In the genomic region with DNA sequence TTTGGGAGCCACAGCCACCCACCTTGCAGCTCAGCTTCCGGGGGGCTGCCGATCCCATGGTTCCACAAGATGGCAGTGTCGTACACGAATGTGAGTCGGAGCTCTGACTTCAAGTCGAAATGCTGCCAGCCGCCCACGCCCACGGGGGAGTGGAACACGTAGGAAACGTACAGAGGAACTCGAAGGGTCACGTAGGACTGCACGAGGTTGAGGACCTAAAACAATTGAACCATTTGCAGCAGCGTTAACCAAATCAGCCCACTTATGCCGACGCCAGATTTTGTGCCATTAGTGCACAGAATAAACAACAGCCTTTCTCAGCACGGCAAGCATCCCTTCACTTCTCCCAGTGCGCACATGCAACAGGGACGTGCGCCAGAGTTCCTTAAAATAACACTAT, we compare ENCODE assay signal across 8 mouse cellular contexts. TPM values are rescaled to one million over a fixed set of nuclear protein-coding genes. Genes with fewer than 3 reads are reported as not detected.
DNase-seq lines count a peak whose midpoint lies in the region; ATAC-seq and TF ChIP-seq lines count a peak whose summit lies in the region.

No protein-coding gene starts in this region.

- TF ChIP-seq CTCF in intestine, postnatal 0 days (IDR thresholded peaks at IDR 0.05; ENCODE audit: low read depth) = peak; percentile 83
- peak; percentile 51; the same call in 1 of the 2 replicates for TF ChIP-seq CTCF in small intestine, adult 2 months (IDR thresholded peaks at IDR 0.05; ENCODE audit: extremely low read depth, insufficient read length, insufficient replicate concordance, low read depth, low read length)

- H3K27me3 ChIP-seq in intestine, postnatal 0 days (replicated peaks; ENCODE audit: control insufficient read depth, insufficient read depth, low read length) = no peaks in the 10 kb centered on the region
- no peaks in the 10 kb centered on the region for H3K27me3 ChIP-seq in midbrain, embryonic 11.5 days (ENCODE audit: control insufficient read depth, insufficient read depth, low read length)
- H3K27me3 ChIP-seq in small intestine, adult 2 months (ENCODE audit: control insufficient read depth, insufficient read depth, low read length) = no peaks in the 10 kb centered on the region

- DNase-seq in adrenal gland, postnatal 14 days = peak; percentile 82
- DNase-seq in embryo, embryonic 9.5 days (ENCODE audit: extremely low spot score) = peak; percentile 75
- DNase-seq in left cerebral cortex, postnatal 25 days (ENCODE audit: low spot score in 2 of 2) = peak; percentile 83 to 90
- peak; percentile 94 for DNase-seq in midbrain, embryonic 11.5 days (ENCODE audit: low spot score, missing footprints)

- no peaks in the 10 kb centered on the region for H3K4me1 ChIP-seq in intestine, postnatal 0 days (replicated peaks; ENCODE audit: control insufficient read depth, insufficient read depth, low read length)
- no peaks in the 10 kb centered on the region for H3K4me1 ChIP-seq in midbrain, embryonic 11.5 days (ENCODE audit: control insufficient read depth, insufficient read depth, low read length)
- peaks cover 2% of the 10 kb centered on the region; the same call in 1 of the 2 replicates for H3K4me1 ChIP-seq in small intestine, adult 2 months (ENCODE audit: control insufficient read depth, insufficient read depth, insufficient read length, low read length)

- ATAC-seq in granulocyte monocyte progenitor cell, adult 5-6 weeks (replicated peaks; ENCODE audit: poor library complexity, severe bottlenecking) = peak; percentile 78
- no peak for ATAC-seq in intestine, postnatal 0 days
- ATAC-seq in midbrain, embryonic 11.5 days (ENCODE audit: low FRiP score) = peak; percentile 50; the same call in 1 of the 2 replicates
- ATAC-seq in erythroblast, adult 5-6 weeks (replicated peaks; ENCODE audit: low FRiP score, poor library complexity, severe bottlenecking) = no peak

- H3K4me3 ChIP-seq in intestine, postnatal 0 days (ENCODE audit: low read depth, low read length) = peak overlapping the region; percentile 25
- H3K4me3 ChIP-seq in midbrain, embryonic 11.5 days (ENCODE audit: low read depth, low read length) = 0 out of 2 replicates have a peak overlapping the region, but pooled peaks have one; percentile 12
- H3K4me3 ChIP-seq in small intestine, adult 2 months (ENCODE audit: low read depth, low read length) = peak overlapping the region; percentile 43

- H3K9ac ChIP-seq in intestine, postnatal 0 days (ENCODE audit: low read depth, low read length) = no peak overlapping the region
- no peak overlapping the region for H3K9ac ChIP-seq in midbrain, embryonic 11.5 days (ENCODE audit: low read length)

- 11% methylated on average over 21 of the region's 21 CpGs for WGBS in intestine, postnatal 0 days
- WGBS in midbrain, embryonic 11.5 days = 29% methylated on average over 21 of the region's 21 CpGs
- WGBS in small intestine, adult 2 months = 11% methylated on average over 21 of the region's 21 CpGs

- no peak overlapping the region for H3K27ac ChIP-seq in intestine, postnatal 0 days (ENCODE audit: low read depth, low read length)
- H3K27ac ChIP-seq in midbrain, embryonic 11.5 days (ENCODE audit: low read depth, low read length) = no peak overlapping the region
- H3K27ac ChIP-seq in small intestine, adult 2 months (ENCODE audit: insufficient read depth, low read depth, low read length) = no peak overlapping the region

- H3K9me3 ChIP-seq in intestine, postnatal 0 days (ENCODE audit: control insufficient read depth) = no peaks in the 10 kb centered on the region
- no peaks in the 10 kb centered on the region for H3K9me3 ChIP-seq in midbrain, embryonic 11.5 days (ENCODE audit: control insufficient read depth, low read length)

- intact Hi-C loops in left cerebral cortex, postnatal 25 days (cut with DNase I) = loop anchor here (1.0 to 10.0 kb wide), 6 partner anchors 65 to 1159 kb away; a partner anchor contains a TSS

- no peak for TF ChIP-seq POLR2A in small intestine, adult 2 months (IDR thresholded peaks at IDR 0.05; ENCODE audit: low read depth, low read length)

- peak overlapping the region; percentile 64 for H3K4me2 ChIP-seq in intestine, postnatal 0 days (replicated peaks; ENCODE audit: low read depth)
- H3K4me2 ChIP-seq in midbrain, embryonic 11.5 days = peak overlapping the region; percentile 33

- no peaks in the 10 kb centered on the region for H3K36me3 ChIP-seq in intestine, postnatal 0 days (ENCODE audit: control insufficient read depth, insufficient read depth)
- H3K36me3 ChIP-seq in midbrain, embryonic 11.5 days (ENCODE audit: control insufficient read depth, insufficient read depth, low read length) = no peaks in the 10 kb centered on the region
- no peaks in the 10 kb centered on the region for H3K36me3 ChIP-seq in small intestine, adult 2 months (ENCODE audit: control insufficient read depth, insufficient read depth, low read length)

RNA-seq across cellular contexts. Expression of a gene that starts 37.3 kb away (rescaled TPM):
- total RNA-seq in adrenal gland, postnatal 14 days (2021) = not detected in 2 replicates
- total RNA-seq in granulocyte monocyte progenitor cell, adult 5-6 weeks (2014; fragmentation: Nextera tagmentation) = not detected in 2 replicates
- total RNA-seq in granulocyte monocyte progenitor cell, adult 5-6 weeks (2017) = not detected in 2 replicates
- polyA plus RNA-seq in intestine, postnatal 0 days (2015; fragmentation: Nextera tagmentation; extraction: Ambion mirVana) = not detected in 2 replicates
- total RNA-seq in left cerebral cortex, postnatal 25 days (2021) = under 1 TPM in 1 of 2 experiments, not detected in 1; 0.32 TPM
- polyA plus RNA-seq in midbrain, embryonic 11.5 days (2014; fragmentation: Nextera tagmentation; extraction: Ambion mirVana) = not detected in 2 replicates
- polyA plus RNA-seq in small intestine, adult 2 months (2012; rRNA removed) = 0.05 TPM in 1 of 2 replicates, not detected in the other
- total RNA-seq in erythroblast, adult 5-6 weeks (2015; ENCODE audit: low replicate concordance) = not detected in 2 replicates
- total RNA-seq in erythroblast, adult 5-6 weeks (2017; ENCODE audit: low replicate concordance) = not detected in 2 replicates

Comparison
In these comparisons a context has a peak if more than half of its experiments do, and no peak if none do; other contexts are left out.
1. ATAC-seq: peak in granulocyte monocyte progenitor cell, adult 5-6 weeks (single experiment) and midbrain, embryonic 11.5 days (single experiment); none in intestine, postnatal 0 days (single experiment) and erythroblast, adult 5-6 weeks (single experiment).
2. Peak in every context shown above with its lines, with median percentiles within 50 percentile points of each other: DNase-seq and H3K4me3 ChIP-seq.